Mouse (Mus musculus) ovary, postnatal 36 days (tissue): Measurements from ENCODE around the gene Mycbp.

Source experiments
- DNase-seq: peaks from one replicate; pipeline ENCODE4 v3.0.0; 2022; ENCODE audit warnings: low spot score, mixed read lengths

Gene Mycbp

DNA sequence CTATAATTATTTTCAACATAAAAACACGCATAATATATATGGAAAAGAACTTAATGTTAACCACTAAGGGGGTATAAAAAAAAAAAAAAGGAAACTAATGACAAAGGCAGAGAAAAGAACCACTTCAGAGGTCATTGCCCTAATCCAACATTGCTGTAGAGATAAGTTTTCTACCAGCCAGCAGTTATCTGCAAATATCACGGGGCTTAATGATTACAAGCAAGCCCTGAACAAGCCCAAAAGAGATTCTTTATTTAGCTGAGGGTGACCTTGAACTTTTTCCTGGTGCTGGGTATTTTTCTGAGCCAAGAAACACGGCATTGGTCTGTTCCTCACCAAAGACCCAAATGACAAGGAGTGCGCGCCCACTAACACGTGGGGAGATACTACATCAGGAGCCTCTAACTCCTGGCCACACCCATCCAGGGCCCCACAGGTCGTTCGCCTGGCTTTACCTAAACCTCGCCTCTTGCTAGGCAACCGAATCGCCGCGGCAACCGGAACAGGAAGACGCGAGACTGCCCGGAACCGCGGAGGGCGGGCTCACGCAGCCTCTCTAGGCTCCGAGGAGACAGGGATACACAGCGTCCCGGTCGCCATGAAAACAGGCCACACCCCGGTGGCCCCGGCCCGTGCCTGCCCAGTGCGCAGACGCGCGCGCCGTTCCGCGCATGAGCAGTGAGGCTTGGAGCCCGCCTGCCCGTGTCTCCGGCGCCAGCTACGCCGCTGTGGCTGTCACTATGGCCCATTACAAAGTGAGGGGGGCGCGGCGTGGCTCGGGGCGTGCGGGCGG is at the start of gene Mycbp:
Gene Mycbp (plus strand): TSS at position 500 of the 793 bp plus-strand sequence.
- DNase-seq: peak; percentile 100

GRCm38 (mm10) chr4:123856888-123857287 is 47.7 kb upstream of the Mycbp start:
- no peak for DNase-seq

DNA sequence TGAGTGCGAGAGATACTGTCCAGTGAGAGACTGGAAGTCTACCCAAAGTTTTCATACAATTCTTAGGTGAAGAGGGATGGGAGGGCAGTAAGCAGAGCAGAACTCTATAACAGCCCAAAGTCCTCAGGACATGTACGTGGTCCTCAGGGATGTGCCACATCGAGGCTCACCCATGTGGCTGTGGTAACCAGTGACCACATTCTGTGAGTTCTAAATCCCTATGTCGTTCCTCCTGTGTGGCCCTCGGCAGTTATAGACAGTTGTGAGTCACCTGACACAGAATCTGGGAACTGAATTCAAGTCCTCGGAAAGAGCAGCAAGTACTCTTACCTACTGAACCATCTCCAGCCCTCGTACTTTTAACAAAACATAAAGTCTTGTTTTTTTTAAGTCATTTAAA is 46.5 kb upstream of the Mycbp start:
- no peak for DNase-seq

GRCm38 (mm10) chr4:123859379-123859778 is 45.3 kb upstream of the Mycbp start, which contains the start of gene 4933427I04Rik:
Gene 4933427I04Rik (plus strand): TSS chr4:123859679.
- DNase-seq: no peak

DNA sequence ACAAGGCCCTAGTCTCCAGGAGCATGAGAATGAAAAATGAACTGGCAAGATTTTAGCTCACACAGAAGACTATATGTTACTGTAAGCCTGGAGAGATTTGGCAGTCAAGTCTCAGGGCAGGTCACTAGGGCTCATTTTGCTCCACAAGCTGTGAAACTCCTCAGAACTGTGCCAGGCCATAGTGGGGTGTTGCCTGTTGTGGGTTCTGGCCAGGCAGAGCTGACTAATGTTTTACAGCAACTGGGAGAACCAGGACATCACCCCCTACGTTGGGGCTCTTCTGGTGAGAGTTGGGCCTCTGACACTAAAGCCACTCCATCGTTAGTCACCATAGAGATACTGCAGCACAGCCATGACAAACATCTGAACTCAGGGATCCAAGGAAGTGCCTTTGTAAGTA is 44.8 kb upstream of the Mycbp start:
- no peak for DNase-seq

DNA sequence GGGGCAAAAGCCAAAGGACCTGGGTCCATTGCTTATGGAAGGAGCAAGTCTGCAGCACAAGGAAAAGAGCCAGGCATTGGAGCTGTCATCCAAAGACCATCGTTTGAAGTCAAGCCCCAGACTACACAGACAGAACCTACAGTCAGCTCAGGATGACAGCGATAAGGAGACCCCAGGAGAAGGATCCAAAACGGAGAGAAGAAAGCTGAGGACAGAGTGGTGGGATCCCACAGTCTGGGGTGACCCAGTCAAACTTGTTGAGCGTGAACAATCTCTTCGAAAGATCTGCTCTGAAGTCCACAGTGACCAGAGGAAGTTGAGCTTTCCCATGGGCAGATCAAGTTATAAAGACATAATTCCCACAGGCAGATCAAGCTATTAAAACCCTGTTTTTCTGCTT is 44.0 kb upstream of the Mycbp start:
- no peak for DNase-seq

- DNase-seq: no peak
Measured at GRCm38 (mm10) chr4:123893726-123894125, 10.9 kb upstream of the Mycbp start.

- DNase-seq: no peak
Measured at GRCm38 (mm10) chr4:123894295-123894694, 10.3 kb upstream of the Mycbp start.

DNA sequence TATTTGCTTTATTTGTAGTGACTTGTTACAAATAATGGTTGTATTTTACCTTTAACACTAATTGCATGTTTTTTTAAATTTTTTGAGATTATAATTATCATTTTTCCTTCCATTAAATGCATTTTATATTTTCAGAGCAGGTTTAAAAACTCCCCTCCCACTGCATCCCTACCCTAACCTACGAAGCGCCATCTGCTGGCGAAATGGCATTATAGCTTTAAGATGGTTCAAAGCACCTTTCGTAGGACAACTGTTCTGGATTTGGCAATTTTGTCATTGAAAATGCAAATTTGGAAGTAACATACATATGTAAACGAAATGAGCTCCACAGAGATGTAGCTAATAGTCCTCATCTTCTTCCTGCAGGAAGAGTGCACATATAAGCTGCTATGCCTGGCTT is 5.9 kb upstream of the Mycbp start:
- no peak for DNase-seq

DNA sequence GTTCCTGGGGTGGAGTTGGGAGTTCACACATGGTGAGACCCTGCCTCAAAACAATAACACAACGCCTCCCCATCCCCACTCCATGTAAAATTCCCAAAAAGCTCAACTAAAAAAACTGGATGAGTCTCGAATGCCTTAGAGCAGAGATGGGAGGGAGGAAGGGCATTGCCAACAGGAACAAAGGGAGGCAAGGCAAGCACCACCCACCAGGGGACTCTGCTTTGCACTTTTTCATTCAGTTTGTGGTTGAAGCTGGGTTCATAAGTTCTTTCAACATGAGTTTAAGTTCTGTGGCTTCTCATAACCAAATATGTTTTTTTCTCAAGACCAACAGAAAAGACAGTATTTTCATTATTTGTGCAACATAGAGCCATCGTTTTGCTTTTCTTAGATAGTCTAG is 1.2 kb upstream of the Mycbp start:
- no peak for DNase-seq

DNA sequence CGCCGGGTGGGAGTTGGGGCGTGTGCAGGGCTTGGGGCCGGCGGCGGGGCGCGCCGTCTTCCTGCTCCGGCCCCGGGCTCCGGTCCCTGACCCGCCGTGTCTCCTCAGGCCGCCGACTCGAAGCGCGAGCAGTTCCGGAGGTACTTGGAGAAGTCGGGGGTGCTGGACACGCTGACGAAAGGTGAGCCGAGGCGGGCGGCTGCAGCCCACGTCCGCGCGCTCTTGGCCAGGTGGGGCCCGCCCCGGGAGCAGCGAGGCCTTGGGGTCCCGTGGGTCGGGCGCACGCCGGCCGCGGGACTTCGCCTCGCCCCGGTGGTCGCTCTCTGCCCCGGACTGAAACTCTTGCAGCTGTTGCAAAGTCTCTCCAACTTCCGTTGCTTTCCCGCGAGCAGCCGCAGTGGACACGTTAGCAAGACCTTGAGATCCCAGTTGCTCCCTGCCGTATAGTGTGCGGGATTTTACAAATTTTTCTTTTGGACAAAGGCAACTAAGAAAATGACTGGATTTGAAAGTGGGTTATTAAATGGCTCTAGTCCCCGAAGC is 565 bp downstream of the Mycbp start:
- no peak for DNase-seq

GRCm38 (mm10) chr4:123911503-123911902 is 6.9 kb downstream of the Mycbp start:
- no peak for DNase-seq

- no peak for DNase-seq
Measured at GRCm38 (mm10) chr4:123912431-123912830, 7.8 kb downstream of the Mycbp start.

DNA sequence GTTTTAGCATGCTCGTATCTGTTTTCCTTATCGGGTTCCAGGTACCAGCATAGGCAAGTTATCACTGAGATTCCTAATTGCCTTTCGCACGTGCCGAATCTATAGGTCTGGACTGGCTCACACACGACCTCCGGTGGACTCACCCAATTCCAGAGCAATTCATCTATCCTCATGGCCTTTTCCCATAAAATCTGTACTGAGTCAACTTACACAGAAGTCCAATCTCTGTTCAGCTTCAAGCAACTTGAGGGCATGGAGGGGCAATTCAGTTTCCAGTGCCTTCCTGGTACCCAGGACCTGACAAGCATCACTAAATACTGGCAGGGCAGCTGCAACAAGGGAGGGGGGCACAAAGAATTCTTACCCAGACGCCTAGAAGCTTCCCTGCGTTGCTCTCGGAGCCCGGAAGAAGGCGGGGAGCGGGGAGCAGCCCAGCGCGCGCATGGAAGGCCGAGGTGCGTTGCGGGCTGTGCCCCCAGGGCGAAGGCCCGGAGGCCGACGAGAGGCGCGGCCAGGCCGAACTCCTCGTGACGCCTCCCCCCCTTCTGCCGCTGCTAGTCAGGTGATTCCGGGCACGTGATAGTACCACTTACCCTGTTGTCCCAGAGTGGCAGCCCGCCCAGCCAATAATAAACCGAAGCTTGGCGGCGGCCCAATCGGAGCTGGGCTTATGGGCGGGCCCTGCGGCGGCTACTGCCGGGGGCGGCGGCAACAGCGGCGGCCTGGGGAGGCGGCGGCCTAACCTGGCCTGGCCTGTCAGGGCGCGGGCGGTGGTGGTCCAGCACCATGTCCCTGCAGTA is 12.3 kb downstream of the Mycbp start, which contains the start of gene Rragc:
Gene Rragc (plus strand): TSS at position 699 of the 800 bp plus-strand sequence.
- peak; percentile 100 for DNase-seq

DNA sequence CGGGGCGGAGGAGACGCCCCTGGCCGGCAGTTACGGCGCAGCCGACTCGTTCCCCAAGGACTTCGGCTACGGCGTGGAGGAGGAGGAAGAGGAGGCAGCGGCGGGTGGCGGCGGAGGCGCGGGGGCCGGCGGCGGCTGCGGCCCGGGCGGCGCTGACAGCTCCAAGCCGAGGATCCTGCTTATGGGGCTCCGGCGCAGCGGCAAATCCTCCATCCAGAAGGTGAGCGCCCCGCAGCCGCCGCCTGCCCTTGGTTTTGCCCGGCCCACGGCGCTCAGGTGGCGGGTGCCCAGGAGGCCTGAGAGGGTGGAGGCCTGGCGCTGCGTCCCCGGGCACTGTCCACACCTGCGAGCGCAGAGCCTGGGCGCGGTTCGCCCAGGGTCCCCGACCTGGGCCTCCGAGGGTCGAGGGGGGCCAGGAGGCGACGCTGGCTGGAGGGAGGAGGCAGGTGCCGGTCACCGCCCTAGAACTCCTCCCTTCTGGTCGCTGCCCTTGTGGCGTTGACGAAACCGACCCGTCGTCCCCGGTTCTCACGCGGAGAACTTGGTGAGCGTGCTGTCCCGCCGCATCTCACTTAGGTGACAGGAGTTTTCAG is 13.0 kb downstream of the Mycbp start, which contains the start of gene 4930535I16Rik:
Gene 4930535I16Rik (minus strand): TSS at position 475 of the 593 bp plus-strand sequence.
- DNase-seq: peak; percentile 45

DNA sequence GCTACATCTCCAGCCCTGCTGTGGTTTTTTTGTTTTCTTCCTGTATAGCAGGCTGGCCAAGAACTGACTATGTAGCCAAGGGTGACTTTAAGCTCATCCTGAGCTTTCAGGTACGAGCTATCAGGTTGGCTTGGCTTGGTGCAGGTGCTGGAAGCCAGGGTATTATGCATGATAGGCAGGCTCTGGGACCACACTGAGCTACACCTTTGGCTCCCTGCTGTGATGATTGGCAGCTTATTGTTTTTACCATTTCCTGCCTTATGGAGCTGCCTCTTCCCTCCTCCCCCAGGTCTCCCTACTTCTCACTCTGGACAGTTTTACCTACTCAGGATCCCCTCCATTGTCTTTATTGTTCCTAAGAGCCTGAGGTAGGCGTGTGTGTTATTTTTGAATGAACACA is 14.2 kb downstream of the Mycbp start:
- DNase-seq: no peak

DNA sequence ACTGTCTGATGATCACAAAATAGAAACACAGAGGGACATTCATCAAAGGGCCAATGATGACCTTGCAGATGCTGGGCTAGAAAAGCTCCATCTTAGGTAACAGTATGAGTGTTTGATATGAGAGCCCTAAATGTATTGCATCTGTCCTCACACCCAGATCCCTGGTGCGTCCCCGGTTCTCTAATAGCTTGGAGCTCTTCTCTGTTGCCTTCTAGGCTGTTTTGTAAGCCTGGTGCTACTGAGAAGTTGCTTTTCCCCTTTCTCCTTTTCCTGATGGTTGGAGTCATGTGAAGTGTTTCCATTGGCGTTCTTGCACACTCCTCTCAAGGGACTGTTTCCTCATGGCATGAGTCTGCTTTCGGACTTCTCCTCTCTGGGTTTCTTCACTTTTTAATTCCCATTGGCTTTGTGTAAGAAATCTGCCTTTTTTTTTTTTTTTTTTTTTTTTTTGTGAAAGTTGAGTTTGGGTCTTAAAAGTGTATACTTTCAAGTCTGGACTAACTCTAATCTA is 16.5 kb downstream of the Mycbp start:
- no peak for DNase-seq

- DNase-seq: no peak
Measured at GRCm38 (mm10) chr4:123927961-123928360, 23.3 kb downstream of the Mycbp start.

GRCm38 (mm10) chr4:123929994-123930393 is 25.4 kb downstream of the Mycbp start:
- DNase-seq: no peak

- DNase-seq: no peak
Measured at GRCm38 (mm10) chr4:123934306-123934705, 29.7 kb downstream of the Mycbp start.

- DNase-seq: no peak
Measured at GRCm38 (mm10) chr4:123936059-123936458, 31.4 kb downstream of the Mycbp start.

- peak; percentile 57 for DNase-seq
Measured at GRCm38 (mm10) chr4:123939838-123940237, 35.2 kb downstream of the Mycbp start.
